Mouse (Mus musculus): ENCODE measurements at regions not wholly inside any gene's neighbourhood (a gene's known extent, or its start where the extent isn't known, plus 50 kb on each side); places are given as distances from the start of the nearest gene placed in this dataset.

- no peak for TF ChIP-seq POLR2A (IDR thresholded peaks at IDR 0.05; ENCODE audit: control insufficient read depth in 1 of 2, insufficient read depth in 1 of 2, low read depth in 1 of 2, low read length in 2 of 2, poor library complexity in 1 of 2)
- no peak for TF ChIP-seq E2F4 (IDR thresholded peaks at IDR 0.05; ENCODE audit: borderline replicate concordance, low read depth, low read length)
- no peak for TF ChIP-seq POLR2AphosphoS5 (IDR thresholded peaks at IDR 0.05; ENCODE audit: borderline replicate concordance, low read depth, low read length)
- no peak for TF ChIP-seq MXI1 (IDR thresholded peaks at IDR 0.05; ENCODE audit: low read depth, low read length)
- TF ChIP-seq CTCF (IDR thresholded peaks at IDR 0.05 in 2 of 3, conservative IDR thresholded peaks at IDR 0.05 in 1 of 3; ENCODE audit: control insufficient read depth in 1 of 3, insufficient read depth in 1 of 3, low read depth in 2 of 3, low read length in 3 of 3, poor library complexity in 1 of 3, severe bottlenecking in 1 of 3), result no peak
- TF ChIP-seq NRF1 (IDR thresholded peaks at IDR 0.05; ENCODE audit: insufficient read depth, low read depth, low read length, poor library complexity, severe bottlenecking), result no peak
- TF ChIP-seq MAX (IDR thresholded peaks at IDR 0.05; ENCODE audit: low read length), result no peak
- TF ChIP-seq EP300 (IDR thresholded peaks at IDR 0.05; ENCODE audit: low read depth in 1 of 2, low read length in 2 of 2), result no peak
- no peak for TF ChIP-seq TAL1 (IDR thresholded peaks at IDR 0.05; ENCODE audit: low read length)
Observed at GRCm38 (mm10) chr13:5614186-5614737, 247.0 kb upstream of the Klf6 start.

Measured in MEL (cell line).